Mouse (Mus musculus) intestine, embryonic 15.5 days (tissue): ENCODE measurements at regions not wholly inside any gene's neighbourhood (a gene's known extent, or its start where the extent isn't known, plus 50 kb on each side); places are given as distances from the start of the nearest gene placed in this dataset.
A peak's percentile ranks its signal among the peaks of the same experiment; 100 is the strongest.

Source experiments
- ATAC-seq: fragments of 200-750 bp; cut with Nextera tagmentation; 2 replicates; pipeline ENCODE4 v1.8.0; 2017; ENCODE audit warnings: moderate TSS enrichment, moderate library complexity
- H3K27ac ChIP-seq: fragments of 300-500 bp; sonication (generic); 2 replicates; pipeline ENCODE4 v1.5.1; 2015; ENCODE audit warnings: mild to moderate bottlenecking, inconsistent platforms
- H3K27me3 ChIP-seq: fragments of 300-500 bp; sonication (generic); replicated peaks from 2 replicates; pipeline ENCODE4 v1.6.1; 2015; ENCODE audit warnings: inconsistent platforms
- H3K36me3 ChIP-seq: fragments of 300-500 bp; sonication (generic); 2 replicates; pipeline ENCODE4 v1.6.1; 2015; ENCODE audit warnings: inconsistent platforms
- H3K4me1 ChIP-seq: fragments of 300-500 bp; sonication (generic); replicated peaks from 2 replicates; pipeline ENCODE4 v1.6.1; 2015; ENCODE audit warnings: inconsistent platforms
- H3K4me2 ChIP-seq: fragments of 300-500 bp; sonication (generic); replicated peaks from 2 replicates; pipeline ENCODE4 v1.6.1; 2015; ENCODE audit warnings: mild to moderate bottlenecking, inconsistent platforms
- H3K4me3 ChIP-seq: fragments of 300-500 bp; sonication (generic); replicated peaks from 2 replicates; pipeline ENCODE4 v1.5.1; 2015; ENCODE audit warnings: inconsistent platforms
- H3K9ac ChIP-seq: fragments of 300-500 bp; sonication (generic); 2 replicates; pipeline ENCODE4 v1.6.1; 2015; ENCODE audit warnings: inconsistent platforms
- H3K9me3 ChIP-seq: fragments of 300-500 bp; sonication (generic); 2 replicates; pipeline ENCODE4 v1.6.1; 2016; ENCODE audit warnings: inconsistent platforms
- WGBS: fragments of 180-500 bp; shearing (Covaris S2); methylation state at CpG from one replicate; pipeline ENCODE4 v1.1.7; 2015; 5-methylcytosine and 5-hydroxymethylcytosine counted together

DNA sequence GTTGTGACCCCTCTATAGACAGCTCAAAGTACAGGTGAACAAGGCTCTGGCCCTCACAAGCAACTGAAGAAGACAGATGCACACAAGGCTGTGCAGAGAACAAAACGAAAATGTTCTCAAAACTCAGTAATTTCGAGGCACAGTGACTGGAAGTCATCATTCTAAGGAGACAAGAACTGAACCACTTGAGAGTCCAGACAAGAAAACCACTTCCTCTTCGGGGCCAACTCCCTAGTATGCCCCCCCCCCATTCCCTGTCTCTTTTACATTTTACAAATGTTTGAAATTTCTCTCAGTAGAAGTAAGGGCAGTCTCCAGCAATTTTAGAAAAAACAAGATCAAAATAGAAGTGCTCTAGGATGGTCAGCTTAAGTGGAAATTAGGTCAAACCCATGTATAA, 184.0 kb downstream of the Sptssa start:
- no peak for ATAC-seq
- Histone ChIP-seq H3K4me1 (no peaks in the 10 kb centered on the region), H3K4me2 (no peak overlapping the region), H3K9me3 (no peaks in the 10 kb centered on the region), H3K27ac (no peak overlapping the region), H3K9ac (no peak overlapping the region), H3K36me3 (no peaks in the 10 kb centered on the region), H3K27me3 (no peaks in the 10 kb centered on the region), H3K4me3 (no peak overlapping the region)
- 42% methylated on average over 3 of the region's 3 CpGs for WGBS

DNA sequence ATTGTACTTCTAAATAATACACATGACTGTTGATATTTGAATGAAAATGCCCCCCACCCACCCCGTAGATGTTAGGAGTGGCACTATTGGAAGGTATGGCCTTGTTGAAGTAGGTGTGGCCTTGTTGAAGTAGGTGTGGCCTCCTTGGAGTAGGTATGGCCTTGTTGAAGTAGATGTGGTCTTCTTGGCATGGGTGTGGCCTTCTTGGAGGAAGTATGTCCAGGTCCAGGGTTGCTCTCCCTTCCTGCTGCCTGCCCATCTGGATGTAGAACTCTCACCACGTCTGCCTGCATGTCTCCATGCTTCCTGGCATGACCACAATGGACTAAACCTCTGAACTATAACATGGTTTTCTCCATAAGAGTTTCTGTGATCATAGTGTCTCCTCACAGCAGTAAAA, 188.7 kb downstream of the Sptssa start:
- 86% methylated on average over 2 of the region's 2 CpGs for WGBS
- Histone ChIP-seq H3K9me3 (no peaks in the 10 kb centered on the region), H3K9ac (no peak overlapping the region), H3K4me1 (no peaks in the 10 kb centered on the region; the same call in 1 of the 2 replicates), H3K27me3 (no peaks in the 10 kb centered on the region), H3K27ac (no peak overlapping the region), H3K4me3 (no peak overlapping the region), H3K4me2 (no peak overlapping the region), H3K36me3 (no peaks in the 10 kb centered on the region)
- ATAC-seq, result no peak

DNA sequence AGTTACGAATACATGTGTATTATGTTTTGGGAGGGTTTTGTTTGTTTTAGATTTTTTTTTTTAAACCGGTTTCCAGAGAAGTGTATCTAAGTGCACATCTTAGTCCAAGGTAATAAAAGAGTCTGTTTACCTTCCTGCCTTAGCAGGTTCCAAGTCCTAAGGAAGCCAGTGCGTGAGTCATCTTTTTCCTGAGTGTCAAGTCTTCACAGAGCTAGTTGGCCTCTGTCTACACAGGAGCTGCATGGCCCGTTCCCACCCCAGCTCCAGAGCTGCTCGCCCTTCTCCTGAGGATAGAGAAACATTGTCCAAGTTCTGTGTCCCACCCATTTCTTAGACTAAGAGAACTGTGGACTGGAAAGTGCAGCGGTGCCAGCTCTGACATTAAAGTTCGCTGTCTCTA, 192.6 kb downstream of the Sptssa start:
- no peak overlapping the region for H3K4me2 ChIP-seq
- H3K27ac ChIP-seq, result peak overlapping the region; percentile 59
- no peaks in the 10 kb centered on the region for H3K27me3 ChIP-seq
- H3K4me1 ChIP-seq, result peaks cover 6% of the 10 kb centered on the region
- ATAC-seq, result peak; percentile 91
- H3K36me3 ChIP-seq, result no peaks in the 10 kb centered on the region
- H3K9ac ChIP-seq, result no peak overlapping the region
- H3K9me3 ChIP-seq, result no peaks in the 10 kb centered on the region
- no peak overlapping the region for H3K4me3 ChIP-seq
- WGBS, result 57% methylated on average over 7 of the region's 7 CpGs

DNA sequence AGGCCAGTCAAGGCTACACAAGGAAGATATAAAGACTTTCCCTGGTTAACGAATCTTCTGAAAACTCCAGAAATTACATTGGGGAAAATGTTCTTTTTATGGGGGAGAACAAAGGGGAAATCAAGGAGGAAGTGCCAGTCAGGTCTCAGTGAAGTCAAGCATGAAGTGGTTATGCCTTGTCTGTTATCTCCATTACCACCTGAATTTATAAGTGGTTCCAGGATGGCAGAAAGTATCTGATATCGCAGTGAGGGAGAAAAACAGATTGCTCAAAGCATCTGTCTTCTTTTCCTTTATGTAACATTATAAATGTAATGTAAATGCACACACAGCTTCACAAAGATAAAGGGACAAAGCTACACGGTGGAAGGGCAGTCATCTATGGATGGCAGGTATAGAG, 195.0 kb downstream of the Sptssa start:
- Histone ChIP-seq H3K4me1 (peaks cover 6% of the 10 kb centered on the region), H3K9ac (no peak overlapping the region), H3K4me2 (no peak overlapping the region), H3K27me3 (no peaks in the 10 kb centered on the region), H3K27ac (no peak overlapping the region), H3K4me3 (no peak overlapping the region), H3K9me3 (no peaks in the 10 kb centered on the region), H3K36me3 (no peaks in the 10 kb centered on the region)
- ATAC-seq, result no peak
- 83% methylated on average over 3 of the region's 3 CpGs for WGBS

DNA sequence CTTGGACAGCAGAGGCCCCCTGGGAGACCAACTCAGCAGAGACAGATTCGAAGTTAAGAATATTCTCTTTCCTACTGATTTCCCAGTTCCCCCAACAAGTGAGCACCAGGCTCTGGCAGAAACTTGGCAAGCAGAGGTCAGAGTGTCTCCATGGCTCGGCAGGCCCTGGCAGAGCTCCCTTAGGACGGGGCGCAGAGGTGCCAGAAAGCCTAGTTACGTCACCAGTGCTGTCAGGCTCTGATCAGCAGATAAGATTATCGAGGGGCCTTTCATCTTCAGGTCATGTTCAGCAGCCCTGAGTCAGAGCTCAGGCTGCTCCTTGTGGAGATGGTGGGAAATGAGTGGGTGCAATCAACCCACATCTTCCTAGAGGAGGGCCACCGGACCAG, 196.2 kb downstream of the Sptssa start:
- Histone ChIP-seq H3K9ac (no peak overlapping the region), H3K27me3 (no peaks in the 10 kb centered on the region), H3K9me3 (no peaks in the 10 kb centered on the region), H3K4me1 (peaks cover 6% of the 10 kb centered on the region), H3K36me3 (no peaks in the 10 kb centered on the region), H3K27ac (peak overlapping the region; percentile 71), H3K4me2 (peak overlapping the region; percentile 12), H3K4me3 (no peak overlapping the region)
- whole genome bisulfite sequencing, result 66% methylated on average over 7 of the region's 7 CpGs
- ATAC-seq, result peak; percentile 57

DNA sequence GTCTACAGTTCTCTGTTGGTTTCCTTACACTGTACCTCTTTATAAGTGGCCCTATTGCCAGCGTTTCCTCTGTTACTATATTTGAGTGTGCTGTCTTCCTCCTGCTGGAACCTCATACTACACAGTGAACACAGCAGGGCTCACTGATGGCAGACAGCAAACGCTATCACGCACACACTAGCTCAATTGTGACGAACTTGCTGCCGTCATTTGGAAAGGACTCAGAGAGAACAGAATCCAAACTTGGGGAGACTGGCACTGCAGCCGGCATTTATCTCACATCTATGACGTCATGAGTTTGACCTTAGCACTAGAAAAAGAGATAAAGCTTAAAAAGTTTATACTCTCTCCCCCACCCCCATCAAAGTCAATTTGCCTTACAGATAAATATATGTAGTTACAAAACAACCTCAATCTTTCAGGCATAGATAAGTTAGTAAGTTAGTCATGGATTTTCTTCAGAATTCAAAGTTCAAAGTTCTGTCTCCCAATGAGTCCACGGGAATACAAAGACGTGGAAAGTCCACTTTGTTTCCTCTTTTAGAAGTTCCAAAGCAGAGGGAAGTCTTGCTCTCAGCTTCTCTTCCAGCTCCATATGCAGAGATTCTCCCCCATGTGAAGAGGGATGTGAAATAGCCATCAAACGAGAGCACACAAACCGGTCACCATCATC, 196.8 kb downstream of the Sptssa start:
- Histone ChIP-seq H3K9me3 (no peaks in the 10 kb centered on the region), H3K9ac (no peak overlapping the region), H3K36me3 (no peaks in the 10 kb centered on the region), H3K4me3 (no peak overlapping the region), H3K4me1 (peaks cover 6% of the 10 kb centered on the region), H3K27me3 (no peaks in the 10 kb centered on the region), H3K4me2 (peak overlapping the region; percentile 12; the same call in 1 of the 2 replicates), H3K27ac (peak overlapping the region; percentile 71)
- peak; percentile 37 for ATAC-seq
- 46% methylated on average over 11 of the region's 11 CpGs for WGBS

DNA sequence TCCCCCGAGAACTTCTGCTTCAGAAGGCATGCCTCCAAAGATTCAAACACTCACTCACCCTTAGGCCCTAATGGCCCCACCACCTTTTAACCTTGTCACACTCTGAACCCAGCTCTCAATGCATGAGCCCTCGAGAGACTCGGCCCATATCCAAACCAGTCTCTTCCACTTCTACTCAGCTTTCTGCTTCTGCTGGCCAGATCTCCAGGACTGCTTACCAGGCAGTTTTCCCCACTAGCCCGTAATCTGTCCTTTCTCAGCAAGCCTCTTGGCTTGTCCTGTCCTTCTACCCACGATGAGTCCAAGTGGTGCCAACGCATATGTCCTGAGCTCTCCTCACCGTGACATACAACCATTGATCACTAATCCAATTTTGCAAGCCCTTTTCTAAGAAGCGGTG, 199.6 kb downstream of the Sptssa start:
- no peaks in the 10 kb centered on the region for H3K9me3 ChIP-seq
- H3K4me1 ChIP-seq, result peaks cover 6% of the 10 kb centered on the region; the same call in 1 of the 2 replicates
- no peak overlapping the region for H3K27ac ChIP-seq
- WGBS, result 92% methylated on average over 8 of the region's 8 CpGs
- no peak overlapping the region for H3K4me2 ChIP-seq
- H3K36me3 ChIP-seq, result no peaks in the 10 kb centered on the region
- no peaks in the 10 kb centered on the region for H3K27me3 ChIP-seq
- no peak overlapping the region for H3K9ac ChIP-seq
- no peak overlapping the region for H3K4me3 ChIP-seq
- no peak for ATAC-seq

DNA sequence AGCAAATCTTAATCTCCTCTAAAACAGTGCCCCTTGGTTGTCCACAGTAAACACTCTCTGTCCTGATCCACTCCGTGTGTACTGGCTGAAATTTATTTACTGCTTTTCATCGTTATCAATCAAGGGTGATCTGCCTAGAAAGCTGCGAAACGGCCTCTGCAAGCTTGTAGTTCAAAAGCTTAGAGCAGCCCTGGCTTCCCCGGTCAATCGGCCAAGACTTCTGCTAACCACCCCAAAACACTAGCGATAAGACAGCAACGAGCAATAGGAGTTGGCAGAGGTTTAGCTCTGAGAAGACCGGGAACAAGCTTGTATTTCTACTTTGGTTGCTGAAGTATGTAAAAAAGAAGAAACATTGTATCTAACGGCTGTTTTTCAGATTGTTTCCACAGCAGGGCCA, 201.8 kb downstream of the Sptssa start:
- WGBS, result 72% methylated on average over 10 of the region's 10 CpGs
- no peak overlapping the region for H3K27ac ChIP-seq
- ATAC-seq, result no peak
- no peak overlapping the region for H3K4me2 ChIP-seq
- H3K4me3 ChIP-seq, result no peak overlapping the region
- no peaks in the 10 kb centered on the region for H3K4me1 ChIP-seq
- no peak overlapping the region for H3K9ac ChIP-seq
- no peaks in the 10 kb centered on the region for H3K36me3 ChIP-seq
- no peaks in the 10 kb centered on the region for H3K9me3 ChIP-seq
- no peaks in the 10 kb centered on the region for H3K27me3 ChIP-seq

DNA sequence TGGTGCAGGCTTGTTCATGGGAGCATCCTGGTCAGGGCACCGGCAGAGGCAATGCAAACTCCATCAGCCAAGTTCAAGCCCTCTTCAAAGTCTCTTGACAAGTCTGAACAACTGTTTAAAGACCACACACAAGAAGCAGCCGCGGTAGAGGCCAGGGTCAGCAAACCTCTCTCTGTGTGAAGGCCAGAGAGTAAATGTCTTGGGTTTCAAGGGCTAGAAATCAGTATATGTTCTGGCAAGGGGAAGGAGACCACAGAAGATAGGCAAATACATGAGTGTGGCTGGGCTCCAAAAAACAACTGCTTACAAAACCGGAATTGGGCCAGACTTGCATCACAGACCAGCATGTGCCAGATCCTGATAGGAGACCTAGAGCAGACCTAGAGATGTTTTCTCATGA, 203.0 kb downstream of the Sptssa start:
- Histone ChIP-seq H3K36me3 (no peaks in the 10 kb centered on the region), H3K4me2 (no peak overlapping the region), H3K4me1 (no peaks in the 10 kb centered on the region), H3K27ac (no peak overlapping the region), H3K9ac (no peak overlapping the region), H3K9me3 (no peaks in the 10 kb centered on the region), H3K27me3 (no peaks in the 10 kb centered on the region), H3K4me3 (no peak overlapping the region)
- 63% methylated on average over 4 of the region's 4 CpGs for WGBS
- no peak for ATAC-seq

DNA sequence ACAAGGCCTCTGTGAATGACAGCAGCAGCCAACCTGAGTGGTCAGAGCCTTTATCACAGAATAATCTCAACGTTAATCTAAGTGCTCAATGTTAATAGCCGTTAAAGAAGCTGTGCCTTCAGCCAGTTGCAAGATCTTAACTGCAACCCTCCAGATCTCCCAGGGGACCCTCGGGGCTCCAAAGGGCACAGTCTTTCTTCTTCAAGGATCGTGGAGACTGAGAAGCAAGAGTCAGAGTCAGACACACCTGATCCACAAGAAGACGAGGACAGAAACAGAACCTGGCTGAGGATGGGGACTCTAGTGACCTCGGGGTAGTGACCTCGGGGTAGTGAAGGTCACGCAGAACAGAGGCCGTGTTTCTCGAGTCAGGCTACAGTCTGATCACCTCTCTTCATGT, 206.0 kb downstream of the Sptssa start:
- ATAC-seq, result no peak
- 69% methylated on average over 10 of the region's 10 CpGs for WGBS
- H3K27ac ChIP-seq, result no peak overlapping the region

DNA sequence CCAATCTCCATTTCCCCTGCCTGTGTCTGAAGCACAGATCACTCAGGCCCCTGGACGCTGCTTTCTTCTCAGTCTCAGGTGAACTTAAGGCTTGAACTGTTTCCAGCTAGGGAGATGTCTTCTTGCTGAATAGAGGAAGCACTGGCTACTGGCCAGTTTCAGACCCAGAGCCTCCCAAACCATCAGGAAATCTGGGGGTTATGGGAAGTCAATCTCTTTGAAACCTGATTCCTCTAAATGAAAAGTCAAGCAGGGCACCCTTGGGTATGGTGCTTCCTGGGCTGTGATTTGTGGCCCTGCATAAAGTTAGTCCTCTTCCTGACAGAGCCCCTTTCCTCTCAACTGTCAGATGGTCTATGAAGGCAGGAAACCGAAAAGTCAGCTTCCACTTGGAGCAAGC, 208.2 kb downstream of the Sptssa start:
- no peak overlapping the region for H3K27ac ChIP-seq

More for the DNA sequence above, 206.0 kb downstream of the Sptssa start:
- Histone ChIP-seq H3K27me3 (no peaks in the 10 kb centered on the region), H3K36me3 (no peaks in the 10 kb centered on the region), H3K4me2 (no peak overlapping the region), H3K4me3 (no peak overlapping the region), H3K9me3 (no peaks in the 10 kb centered on the region), H3K9ac (no peak overlapping the region), H3K4me1 (no peaks in the 10 kb centered on the region)

DNA sequence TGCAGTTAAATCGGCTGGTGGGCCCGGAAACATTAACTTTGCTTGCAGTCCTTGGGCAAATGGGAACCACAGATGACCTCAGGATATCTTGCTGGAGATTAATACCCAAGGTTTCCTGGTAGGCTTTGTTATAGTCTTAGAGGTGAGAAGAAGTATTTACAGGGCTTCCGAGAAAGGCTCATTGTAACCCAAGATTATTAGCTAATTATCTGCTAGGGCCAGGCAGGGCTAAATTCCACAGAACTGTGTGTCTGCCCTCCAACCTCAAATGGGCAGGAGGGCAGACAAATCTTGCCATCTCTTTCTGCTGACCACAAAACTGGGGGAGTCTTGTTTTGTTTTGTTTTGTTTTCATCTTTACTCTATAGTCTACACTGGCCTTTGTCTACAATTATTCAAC, 209.0 kb downstream of the Sptssa start:
- Histone ChIP-seq H3K36me3 (no peaks in the 10 kb centered on the region), H3K9me3 (no peaks in the 10 kb centered on the region), H3K4me2 (no peak overlapping the region), H3K9ac (no peak overlapping the region), H3K4me3 (no peak overlapping the region), H3K27me3 (no peaks in the 10 kb centered on the region), H3K4me1 (peaks cover 7% of the 10 kb centered on the region; the same call in 1 of the 2 replicates), H3K27ac (no peak overlapping the region)
- ATAC-seq, result no peak
- WGBS, result 47% methylated on average over 3 of the region's 3 CpGs

More for the DNA sequence above, 208.2 kb downstream of the Sptssa start:
- Histone ChIP-seq H3K9me3 (no peaks in the 10 kb centered on the region), H3K9ac (no peak overlapping the region), H3K4me2 (no peak overlapping the region), H3K4me3 (no peak overlapping the region), H3K36me3 (no peaks in the 10 kb centered on the region), H3K4me1 (peaks cover 5% of the 10 kb centered on the region; the same call in 1 of the 2 replicates), H3K27me3 (no peaks in the 10 kb centered on the region)
- no peak for ATAC-seq
- 42% methylated on average over 2 of the region's 2 CpGs for WGBS

DNA sequence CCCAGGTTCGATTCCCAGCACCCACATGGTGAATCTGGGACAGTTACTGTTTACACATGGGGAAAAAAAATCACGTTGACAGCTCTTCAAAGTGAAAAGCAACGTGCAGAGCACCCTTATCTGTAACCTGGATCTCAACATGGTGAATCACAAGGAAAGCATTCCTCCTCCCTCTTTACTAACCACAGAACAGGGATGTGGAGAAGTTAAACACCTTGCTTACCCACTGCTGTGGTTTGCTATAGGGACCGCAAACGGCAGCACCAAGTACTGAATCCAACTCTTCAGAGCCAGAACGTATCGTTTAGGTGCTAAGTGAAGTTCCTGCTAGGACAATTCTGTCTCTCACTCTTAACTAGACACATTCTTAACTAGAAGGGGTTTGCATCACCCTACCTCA, 210.0 kb downstream of the Sptssa start:
- WGBS, result 87% methylated on average over 7 of the region's 7 CpGs
- H3K27me3 ChIP-seq, result no peaks in the 10 kb centered on the region
- ATAC-seq, result no peak

More for the DNA sequence above, 210.0 kb downstream of the Sptssa start:
- H3K9ac ChIP-seq, result no peak overlapping the region
- no peak overlapping the region for H3K4me3 ChIP-seq
- no peaks in the 10 kb centered on the region for H3K36me3 ChIP-seq
- H3K4me1 ChIP-seq, result peaks cover 7% of the 10 kb centered on the region; the same call in 1 of the 2 replicates
- no peaks in the 10 kb centered on the region for H3K9me3 ChIP-seq
- H3K27ac ChIP-seq, result no peak overlapping the region
- no peak overlapping the region for H3K4me2 ChIP-seq
